Mouse (Mus musculus) natural killer cell, adult 2 months (primary cell): Measurements from ENCODE around the gene Clns1a.
A peak's percentile ranks its signal among the peaks of the same experiment; 100 is the strongest.

Experiments used
- DNase-seq, 2 experiments: peaks; one replicate each; pipeline ENCODE4 v3.0.0; 2022; ENCODE audit warnings: low spot score in 2 of 2

Gene Clns1a

DNA sequence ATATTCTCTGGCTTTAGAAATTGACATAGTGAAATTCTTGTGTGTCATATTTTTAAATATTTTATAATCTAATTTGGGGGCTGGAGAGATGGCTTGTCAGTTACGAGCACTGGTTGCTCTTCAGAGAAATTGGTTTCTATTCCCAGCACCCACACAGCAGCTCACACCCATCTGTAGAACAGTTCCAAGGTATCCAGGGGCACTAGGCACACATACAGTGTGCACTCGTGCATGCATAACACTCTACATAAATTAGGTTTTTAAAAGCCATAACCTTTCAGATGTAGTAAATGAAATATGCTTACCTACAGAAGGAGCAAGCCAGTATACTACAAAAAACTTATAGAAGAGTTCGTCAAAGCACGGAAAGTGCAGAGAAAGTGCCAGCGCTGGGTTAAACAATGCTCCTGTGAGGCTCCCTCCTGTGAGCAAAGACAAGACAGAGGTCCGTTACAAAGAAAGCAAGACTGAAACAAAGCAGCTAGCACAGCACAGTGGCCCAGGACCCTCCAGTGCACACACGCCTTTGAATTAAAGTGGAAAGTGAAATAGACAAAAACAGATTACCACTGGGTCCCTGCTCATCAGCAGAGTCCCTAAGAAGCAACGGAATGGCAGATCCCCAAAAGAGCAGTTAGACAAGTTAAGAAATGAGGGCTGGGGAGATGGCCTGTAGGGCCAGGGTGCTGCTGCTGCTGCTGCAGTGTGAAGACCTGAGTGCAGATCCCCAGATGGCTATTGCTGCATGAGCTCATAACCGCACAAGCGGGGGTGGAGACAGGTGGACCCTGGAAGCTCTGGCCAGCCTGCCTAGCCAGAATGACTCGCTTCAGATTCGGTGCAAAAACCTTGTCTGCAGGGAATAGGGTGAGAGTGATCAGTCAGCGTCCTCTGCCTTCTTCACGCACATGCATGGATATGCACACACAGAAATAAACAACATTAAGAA, 32.5 kb downstream of the Clns1a start:
- no peak for DNase-seq

DNA sequence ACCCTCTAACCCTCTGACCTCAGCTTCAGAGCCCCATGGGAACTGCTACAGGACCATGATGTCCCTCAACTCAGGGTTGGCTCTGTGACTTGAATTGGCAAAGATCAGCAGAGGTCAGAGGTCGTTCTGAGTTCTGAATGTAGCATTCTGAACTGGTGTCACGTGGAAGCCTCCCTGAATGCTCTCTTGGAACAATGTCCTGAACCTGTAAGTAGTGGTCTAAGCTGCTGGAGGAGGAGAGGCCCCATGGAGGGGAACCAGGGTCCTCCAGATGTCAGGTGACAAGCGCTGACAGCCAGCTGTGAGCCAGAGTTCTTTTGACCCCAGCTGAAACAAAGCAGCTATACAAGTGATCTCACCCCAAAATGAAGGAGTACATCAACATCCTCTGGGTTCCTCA, 34.0 kb downstream of the Clns1a start:
- no peak for DNase-seq

DNA sequence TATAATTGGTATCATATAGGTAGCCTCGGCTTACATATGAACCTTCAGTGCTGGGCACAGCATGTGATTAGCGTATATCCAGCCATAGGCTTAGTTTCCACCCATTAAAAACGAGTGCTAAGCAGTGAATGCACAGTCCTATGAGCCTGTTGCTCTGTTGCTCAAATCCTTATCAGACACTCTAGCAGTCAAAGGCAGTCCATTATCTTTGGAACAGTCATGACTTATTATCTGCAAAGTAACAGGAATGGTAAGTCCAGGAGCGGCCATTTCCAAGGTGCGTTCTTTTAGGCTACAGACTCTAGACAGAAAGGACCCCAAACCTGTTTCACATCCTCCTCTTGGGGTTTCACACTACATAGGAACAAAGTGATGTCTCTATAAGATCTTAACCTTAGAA, 37.2 kb downstream of the Clns1a start:
- no peak for DNase-seq

- DNase-seq = no peak
Observed at GRCm38 (mm10) chr7:97735021-97735420, 38.6 kb downstream of the Clns1a start.

DNA sequence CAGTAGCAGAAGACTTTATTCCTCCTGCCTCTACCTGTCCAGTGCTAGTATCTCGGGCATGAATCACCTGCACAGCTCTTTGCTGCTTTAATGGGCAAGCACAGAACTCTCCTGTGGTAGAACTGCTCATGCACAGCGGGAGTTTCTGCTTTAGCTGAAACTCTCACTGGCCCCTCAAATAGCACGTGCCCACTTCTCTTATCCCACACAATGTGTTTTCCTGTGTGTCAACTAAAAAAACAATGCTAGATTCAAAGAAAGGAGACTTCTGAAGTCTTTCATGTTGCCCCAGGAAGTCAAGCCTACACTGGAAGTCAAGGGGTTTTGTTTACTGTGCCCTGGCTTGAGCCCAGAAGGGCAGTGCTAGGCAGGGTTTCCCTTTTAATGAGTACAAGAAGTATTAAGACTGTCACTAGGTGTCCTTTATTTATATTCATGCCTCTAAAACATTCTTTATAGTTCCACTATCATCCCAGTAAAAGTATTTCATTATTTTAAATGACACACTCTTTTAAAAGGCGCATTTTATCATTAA, 39.5 kb downstream of the Clns1a start:
- DNase-seq = no peak

DNA sequence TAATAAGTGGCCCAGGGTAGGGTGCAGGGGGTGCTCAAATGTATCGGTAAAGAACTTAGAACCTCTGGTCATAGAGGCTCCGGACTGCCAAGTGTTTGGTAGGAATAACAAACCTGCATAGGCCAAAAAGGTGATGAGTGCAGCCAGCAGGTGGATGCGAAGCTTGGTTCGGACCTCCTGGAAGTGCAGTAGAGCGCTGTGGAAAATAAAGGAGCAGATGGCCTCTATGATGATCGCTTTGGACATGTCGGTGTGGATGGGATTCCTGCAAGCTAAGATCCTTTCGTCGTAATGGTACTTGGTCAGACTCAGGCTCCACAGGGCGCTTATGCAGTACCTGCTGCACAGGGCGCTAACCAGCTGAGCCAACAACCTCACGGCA, 40.8 kb downstream of the Clns1a start:
- no peak for DNase-seq

DNA sequence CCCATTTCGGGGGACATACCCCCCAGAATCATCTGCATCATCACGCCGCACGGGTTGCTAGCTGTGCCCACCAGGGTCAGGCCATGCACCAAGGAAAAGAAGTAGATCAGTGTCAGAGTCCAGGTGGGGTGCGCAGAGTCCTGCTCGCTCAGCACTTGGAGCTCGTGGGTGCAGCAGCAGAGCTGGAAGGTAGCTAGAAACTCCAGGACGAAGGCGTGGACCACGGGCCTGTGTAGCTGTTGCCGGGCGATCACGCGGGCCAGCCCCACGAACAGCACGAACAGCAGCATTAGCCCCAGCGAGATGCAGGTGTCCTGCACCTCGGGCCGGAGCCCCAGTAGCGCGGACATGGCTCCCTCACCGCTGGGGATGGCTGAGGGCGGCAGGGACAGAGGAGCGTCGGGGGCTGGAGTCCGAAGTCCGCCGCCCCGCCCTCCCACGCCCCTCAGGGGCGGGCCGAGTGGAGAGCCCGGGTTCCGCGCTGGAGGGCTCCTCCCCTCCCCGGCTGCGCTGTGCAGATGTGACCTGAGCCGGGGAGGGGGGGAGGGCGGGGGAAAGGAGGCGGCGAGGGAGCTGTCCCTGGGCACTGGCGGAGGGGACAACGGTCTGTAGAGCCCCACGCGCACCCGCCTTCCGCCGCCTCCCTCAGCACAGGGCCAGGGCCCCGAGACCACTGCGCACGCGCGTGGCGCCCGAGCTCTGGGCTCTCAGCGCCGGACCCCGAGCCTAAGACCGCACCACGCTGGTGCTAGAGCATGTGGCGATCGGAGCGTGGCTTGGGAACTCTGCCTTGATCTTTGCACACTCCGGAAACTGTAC, 41.4 kb downstream of the Clns1a start, which contains the start of gene Aqp11:
Aqp11 (minus strand) TSS at position 652 of the 819 bp plus-strand sequence.
- peak; percentile 57 to 63 for DNase-seq

DNA sequence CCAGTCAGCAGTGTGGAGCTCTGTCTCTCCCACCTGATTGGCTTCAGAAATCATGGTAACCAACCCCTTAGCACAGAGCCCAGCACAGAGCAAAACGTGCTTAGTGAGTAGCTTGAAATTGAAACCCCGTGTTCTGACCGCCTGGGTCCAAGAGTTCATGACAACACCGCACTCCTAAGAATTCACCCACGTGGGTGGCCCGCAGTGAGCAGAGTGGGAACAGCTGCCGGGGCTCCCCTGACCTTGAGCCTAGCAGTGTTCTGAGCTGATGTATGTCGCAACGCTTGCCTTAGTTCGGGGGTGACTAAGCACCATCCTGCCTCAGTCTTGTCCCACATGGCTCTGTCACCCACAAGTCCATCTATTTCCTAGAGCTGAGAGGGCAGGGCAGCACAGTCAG, 44.5 kb downstream of the Clns1a start:
- DNase-seq = no peak

DNA sequence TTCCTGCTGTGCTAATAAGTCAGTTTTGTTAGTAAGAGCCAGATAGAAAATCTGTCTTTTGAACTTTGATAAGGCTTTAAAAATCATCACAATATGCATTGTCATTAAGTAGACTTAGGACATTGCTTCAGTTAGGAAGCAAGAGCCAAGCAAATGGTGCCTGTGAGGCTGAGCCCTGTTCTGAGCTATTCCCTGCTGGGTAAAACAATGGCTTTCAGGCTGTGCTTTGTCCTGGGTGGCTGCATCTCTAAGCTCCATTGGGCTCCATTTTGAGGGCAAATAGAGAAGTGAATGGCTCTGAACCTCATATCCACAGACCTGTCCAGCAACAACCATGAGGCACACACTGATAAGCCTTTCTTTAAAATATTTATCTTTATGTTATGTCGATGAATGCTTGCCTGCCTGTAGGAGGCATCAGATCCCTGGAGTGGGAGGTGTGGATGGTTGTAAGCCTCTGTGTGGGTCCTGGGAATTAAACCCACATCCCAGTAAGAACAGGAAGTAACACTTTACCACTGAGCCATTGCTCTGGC, 45.4 kb downstream of the Clns1a start:
- no peak for DNase-seq

DNA sequence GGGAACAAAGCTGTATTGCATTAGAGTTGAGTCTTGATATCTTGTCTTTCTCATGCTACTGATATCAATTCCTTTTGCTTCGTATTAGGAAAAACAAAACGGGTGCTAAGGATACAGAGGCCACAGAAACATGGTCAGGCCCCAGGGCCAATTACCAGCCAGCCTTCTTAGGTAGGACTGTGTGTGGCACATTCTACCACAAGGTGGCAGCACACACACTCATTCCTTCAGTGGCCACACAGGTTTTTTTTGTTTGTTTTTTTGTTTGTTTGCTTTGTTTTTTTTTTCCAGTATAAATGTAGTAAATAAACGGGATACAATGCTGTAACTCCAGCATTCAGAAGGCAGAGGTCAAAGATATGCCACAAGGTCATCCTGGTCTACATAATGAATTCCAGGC, 48.9 kb downstream of the Clns1a start:
- peak; percentile 33 to 53 for DNase-seq

- DNase-seq = no peak
Observed at GRCm38 (mm10) chr7:97747176-97747707, 50.8 kb downstream of the Clns1a start.

GRCm38 (mm10) chr7:97747787-97748497, 51.5 kb downstream of the Clns1a start:
- peak; percentile 61 to 71 for DNase-seq

GRCm38 (mm10) chr7:97748527-97749206, 52.2 kb downstream of the Clns1a start:
- no peak for DNase-seq

- peak; percentile 38 for DNase-seq
Observed at GRCm38 (mm10) chr7:97749207-97750190, 53.1 kb downstream of the Clns1a start.

- no peak for DNase-seq
Observed at GRCm38 (mm10) chr7:97756967-97757881, 60.8 kb downstream of the Clns1a start.

DNA sequence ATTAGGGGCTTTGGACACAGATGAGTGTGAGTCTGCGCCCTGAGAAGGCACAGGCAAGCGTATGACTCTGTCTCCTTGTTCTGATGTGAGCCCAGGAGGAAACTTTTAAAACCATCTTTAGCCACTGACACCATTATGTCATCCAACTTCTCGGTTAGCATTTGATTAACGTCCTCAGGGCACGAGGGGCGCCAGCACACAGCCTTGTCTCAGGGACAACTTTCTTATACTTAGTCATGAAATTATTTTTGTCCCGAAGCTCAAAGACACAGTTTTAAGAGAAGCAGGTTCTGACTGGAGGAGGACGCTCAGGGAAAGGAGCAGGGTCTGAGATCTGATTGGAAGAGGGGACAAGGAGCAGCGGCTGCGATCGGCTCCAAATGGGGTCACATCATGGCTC, 68.2 kb downstream of the Clns1a start:
- DNase-seq = no peak

GRCm38 (mm10) chr7:97765181-97765962, 68.9 kb downstream of the Clns1a start:
- DNase-seq = no peak

DNA sequence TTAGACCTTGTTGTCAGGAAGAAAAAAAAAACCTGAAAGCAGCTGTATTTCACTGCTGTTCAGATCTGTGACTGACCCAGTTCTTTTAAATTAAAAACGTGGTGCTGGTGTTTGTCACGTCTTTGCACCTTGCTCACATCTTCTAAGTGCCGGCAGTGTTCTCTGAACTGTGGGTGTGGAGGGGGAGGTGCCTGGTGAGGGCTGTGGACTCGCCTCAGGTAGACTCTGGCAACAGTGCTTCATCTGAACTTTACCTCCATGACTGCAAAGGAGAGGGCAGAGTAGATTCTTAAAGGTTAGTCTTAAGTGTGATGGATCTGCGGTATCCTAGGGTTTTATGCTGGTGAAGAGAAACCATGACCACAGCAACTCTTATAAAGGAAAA, 69.5 kb downstream of the Clns1a start:
- DNase-seq = no peak
